Mouse (Mus musculus): ENCODE results near the gene Ermap.
A peak's percentile ranks its signal among the peaks of the same experiment; 100 is the strongest.

The Ermap gene

DNA sequence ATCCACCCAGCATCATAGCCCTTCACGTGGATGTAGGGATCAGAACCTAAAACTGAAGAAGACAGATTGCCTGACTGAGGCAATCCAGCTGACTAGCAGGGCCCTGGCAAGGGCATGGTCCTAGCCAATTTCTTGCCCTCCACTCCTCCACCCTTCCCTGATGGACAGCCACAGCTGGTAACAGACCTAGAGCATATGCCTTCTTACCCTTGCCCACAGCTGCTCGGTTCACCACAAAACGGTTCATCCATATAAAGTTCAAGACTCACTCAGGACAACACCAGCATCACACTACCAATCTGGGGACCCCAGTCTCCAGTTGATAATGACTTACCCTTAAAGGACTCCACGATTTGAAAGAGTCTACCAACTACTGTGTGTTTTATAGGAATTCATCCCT, 4.0 kb downstream of the Ermap start:
- DNase-seq (ENCODE audit: low spot score) = no peak

DNA sequence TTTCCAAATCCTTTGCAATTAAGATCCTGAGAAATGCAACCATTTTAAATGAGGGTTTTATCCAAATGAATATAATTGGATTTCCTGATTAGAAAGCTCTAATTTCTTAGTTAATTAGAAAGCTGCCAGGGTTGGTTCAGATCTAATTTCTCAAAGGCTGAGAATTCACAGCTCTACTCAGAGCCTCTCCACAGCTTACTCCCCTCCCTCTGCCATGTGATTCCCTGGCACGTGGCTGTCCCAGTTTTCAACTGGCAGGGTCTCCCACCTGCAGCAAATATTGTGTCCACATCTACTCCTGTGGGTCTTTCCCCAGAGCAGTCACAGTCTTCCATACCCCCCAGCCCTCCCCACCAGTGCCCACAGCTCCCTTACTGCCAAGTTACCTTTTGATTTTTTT, 6.3 kb downstream of the Ermap start:
- no peak for DNase-seq (ENCODE audit: low spot score)

DNA sequence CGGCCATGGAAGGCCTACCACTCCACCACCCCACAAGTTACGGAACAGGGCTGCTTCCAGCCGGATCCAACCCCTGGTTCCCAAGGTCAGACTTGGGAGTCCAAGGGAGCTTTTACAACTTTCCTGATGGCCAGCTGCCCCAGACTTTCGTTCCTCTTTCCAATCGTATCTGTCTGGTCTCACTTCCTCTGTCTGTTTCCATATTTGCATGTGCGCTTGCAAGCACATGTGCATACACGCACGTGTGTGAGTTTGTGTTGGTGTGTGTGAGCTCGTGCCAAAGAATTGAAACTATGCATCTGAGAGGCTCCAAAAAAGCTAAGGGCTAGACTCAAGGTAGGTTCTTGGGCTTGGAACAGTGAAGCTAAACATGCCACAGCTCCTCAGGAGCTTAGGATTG, 8.4 kb downstream of the Ermap start:
- no peak for DNase-seq (ENCODE audit: low spot score)

DNA sequence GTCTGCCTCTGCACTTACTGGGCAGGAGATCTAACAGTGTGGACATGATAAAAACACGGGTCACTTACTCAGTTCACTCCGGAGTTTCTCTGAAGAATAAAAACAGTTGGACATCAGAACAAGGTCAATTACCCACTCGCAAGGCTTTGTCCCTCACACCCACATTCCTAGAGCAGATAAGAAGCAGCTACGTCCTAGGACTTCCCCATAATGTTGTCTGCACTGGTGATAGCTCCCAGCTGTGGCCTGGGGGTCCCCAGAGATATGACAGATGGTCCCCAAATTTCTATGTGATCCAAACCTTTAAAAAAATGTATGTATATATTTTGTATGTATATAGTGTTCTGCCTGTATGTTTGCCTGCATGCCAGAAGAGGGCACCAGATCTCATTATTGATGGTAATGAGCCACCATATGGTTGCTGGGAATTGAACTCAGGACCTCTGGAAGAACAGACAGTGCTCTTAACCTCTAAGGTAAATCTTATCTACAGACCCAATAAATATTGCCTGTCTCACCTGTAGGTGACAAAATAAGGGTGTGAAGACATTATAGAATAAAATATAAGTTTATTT, 9.6 kb downstream of the Ermap start:
- DNase-seq (ENCODE audit: low spot score) = no peak

DNA sequence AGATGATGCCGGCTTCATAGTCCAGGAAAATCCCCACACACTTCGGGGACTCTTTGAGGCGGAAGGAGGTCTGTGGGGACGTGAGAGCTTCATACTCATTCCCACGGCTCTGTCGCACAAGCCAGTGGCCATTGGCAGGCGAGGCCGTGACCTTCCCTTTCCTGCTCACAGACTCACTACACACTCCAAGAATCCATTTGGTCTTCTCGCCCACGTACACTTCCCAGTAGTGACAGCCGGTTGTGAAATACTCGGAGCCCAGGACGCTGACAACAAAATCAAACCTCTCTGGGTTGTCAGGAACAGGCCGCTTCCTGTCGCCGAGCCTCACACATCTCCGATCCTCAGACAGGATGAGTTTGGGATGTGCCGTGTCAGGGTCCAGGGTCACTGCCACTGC, 11.5 kb downstream of the Ermap start:
- no peak for DNase-seq (ENCODE audit: low spot score)

GRCm38 (mm10) chr4:119177702-119178101, 12.1 kb downstream of the Ermap start:
- no peak for DNase-seq (ENCODE audit: low spot score)

GRCm38 (mm10) chr4:119173851-119174453, 15.9 kb downstream of the Ermap start, which contains the start of gene Zfp691:
Gene Zfp691 (minus strand): TSS chr4:119174195.
- DNase-seq (ENCODE audit: low spot score) = peak; percentile 97

DNA sequence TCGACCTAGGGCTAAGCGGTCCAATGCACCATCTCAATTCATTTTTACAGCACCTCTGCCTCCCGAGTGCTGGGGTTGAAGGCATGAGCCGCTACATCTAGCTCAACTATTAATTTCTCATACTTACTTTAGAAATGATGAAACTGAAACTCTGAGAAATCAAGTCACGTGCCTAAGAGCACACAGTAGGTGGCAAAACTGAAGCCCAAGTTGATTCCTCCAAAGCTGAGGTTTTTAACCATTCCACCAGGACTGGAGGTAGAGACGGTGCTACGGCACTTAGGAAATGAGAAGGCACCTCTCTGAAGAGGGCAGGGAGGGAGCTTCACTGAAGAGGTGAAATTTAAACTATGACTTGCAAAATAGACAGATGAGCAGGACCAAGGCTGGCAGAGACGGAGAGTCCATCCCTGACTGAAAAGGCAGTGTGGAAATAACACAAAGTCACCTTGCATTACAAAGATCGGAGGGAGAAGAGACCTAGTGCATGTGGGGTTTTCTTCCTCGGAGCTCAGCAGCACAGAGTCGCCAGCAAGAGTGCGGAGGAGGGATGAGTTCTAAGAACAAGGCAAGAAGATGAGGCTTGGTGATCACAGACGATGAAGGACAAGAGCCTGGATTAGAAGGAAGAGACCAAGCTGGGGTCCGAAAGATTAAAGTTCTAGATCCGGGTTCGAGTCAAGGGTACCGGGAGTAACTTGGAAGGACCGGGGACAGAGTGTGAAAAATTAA, 16.7 kb downstream of the Ermap start:
- no peak for DNase-seq (ENCODE audit: low spot score)

GRCm38 (mm10) chr4:119167663-119168062, 22.1 kb downstream of the Ermap start:
- DNase-seq (ENCODE audit: low spot score) = peak; percentile 75

GRCm38 (mm10) chr4:119167068-119167467, 22.7 kb downstream of the Ermap start:
- no peak for DNase-seq (ENCODE audit: low spot score)

DNA sequence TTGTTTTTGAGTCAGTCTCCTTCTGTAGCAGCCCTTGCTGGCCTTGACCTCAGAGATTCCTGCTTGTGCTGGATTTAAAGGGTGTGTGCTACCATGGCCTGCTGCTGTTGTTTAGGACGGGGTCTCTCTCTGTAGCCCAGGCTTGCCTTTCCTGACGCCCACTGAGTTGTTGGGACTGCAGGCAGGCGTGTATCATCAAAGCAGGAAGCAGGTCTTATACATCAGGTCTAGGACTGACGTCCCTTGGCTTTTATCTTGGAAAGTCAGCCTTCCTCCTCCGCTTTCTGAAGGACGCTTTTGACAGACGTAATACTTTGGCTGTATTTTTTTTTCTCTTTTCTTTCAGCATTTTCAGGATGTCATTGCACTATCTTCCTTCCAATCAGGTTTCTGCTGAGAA, 23.9 kb downstream of the Ermap start:
- no peak for DNase-seq (ENCODE audit: low spot score)

DNA sequence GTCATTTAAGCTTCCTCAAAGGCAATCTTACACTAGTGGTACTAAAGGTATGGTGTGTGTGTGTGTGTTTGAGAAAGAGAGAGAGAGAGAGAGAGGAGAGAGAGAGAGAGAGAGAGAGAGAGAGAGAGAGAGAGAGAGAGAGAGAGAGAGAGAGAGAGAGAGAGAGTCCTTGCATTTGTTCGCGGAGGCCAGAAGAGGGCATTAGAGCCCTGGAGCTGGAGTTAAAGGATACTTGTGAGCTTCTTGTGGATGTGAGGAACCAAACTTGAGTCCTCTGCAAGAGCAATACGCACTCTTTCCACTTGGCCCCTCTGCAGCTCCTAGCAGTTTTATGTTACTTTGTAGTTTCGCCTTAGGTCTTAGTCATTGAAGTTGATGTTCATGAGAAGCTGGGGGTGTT, 26.8 kb downstream of the Ermap start:
- DNase-seq (ENCODE audit: low spot score) = no peak

- DNase-seq (ENCODE audit: low spot score) = no peak
These were observed 28.5 kb downstream of the Ermap start for GRCm38 (mm10) chr4:119161358-119161757.

- no peak for DNase-seq (ENCODE audit: low spot score)
These were observed 31.9 kb downstream of the Ermap start for GRCm38 (mm10) chr4:119157891-119158290.

- no peak for DNase-seq (ENCODE audit: low spot score)
These were observed 32.6 kb downstream of the Ermap start for GRCm38 (mm10) chr4:119157186-119157585.

- DNase-seq (ENCODE audit: low spot score) = no peak
These were observed 41.1 kb downstream of the Ermap start for GRCm38 (mm10) chr4:119148741-119149140.

- DNase-seq (ENCODE audit: low spot score) = no peak
These were observed 42.5 kb downstream of the Ermap start for GRCm38 (mm10) chr4:119147347-119147746.

GRCm38 (mm10) chr4:119146816-119147215, 43.0 kb downstream of the Ermap start:
- DNase-seq (ENCODE audit: low spot score) = no peak

- no peak for DNase-seq (ENCODE audit: low spot score)
These were observed 47.5 kb downstream of the Ermap start for GRCm38 (mm10) chr4:119142230-119142871.

- no peak for DNase-seq (ENCODE audit: low spot score)
These were observed 48.6 kb downstream of the Ermap start for GRCm38 (mm10) chr4:119141191-119141590.

DNA sequence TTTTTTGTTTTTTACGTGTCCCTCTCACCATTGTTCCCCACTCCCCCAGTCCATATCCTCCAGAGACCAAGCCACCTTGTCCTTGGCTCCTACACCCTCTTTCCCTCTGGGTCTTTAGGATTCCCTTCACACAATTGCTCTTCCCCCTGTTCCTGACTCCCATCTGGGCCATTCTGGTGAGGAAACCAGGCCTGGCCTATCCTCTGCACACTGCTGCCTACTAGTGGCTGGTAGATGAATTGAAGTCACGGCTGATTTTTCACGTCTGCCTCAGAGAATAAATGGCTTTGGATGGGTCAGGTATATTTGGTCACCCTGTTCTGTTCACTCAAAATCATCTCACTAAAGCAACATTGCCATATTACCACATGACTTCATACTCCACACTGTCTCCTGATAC, 49.7 kb downstream of the Ermap start:
- no peak for DNase-seq (ENCODE audit: low spot score)

GRCm38 (mm10) chr4:119138776-119139175, 51.0 kb downstream of the Ermap start:
- DNase-seq (ENCODE audit: low spot score) = no peak

DNA sequence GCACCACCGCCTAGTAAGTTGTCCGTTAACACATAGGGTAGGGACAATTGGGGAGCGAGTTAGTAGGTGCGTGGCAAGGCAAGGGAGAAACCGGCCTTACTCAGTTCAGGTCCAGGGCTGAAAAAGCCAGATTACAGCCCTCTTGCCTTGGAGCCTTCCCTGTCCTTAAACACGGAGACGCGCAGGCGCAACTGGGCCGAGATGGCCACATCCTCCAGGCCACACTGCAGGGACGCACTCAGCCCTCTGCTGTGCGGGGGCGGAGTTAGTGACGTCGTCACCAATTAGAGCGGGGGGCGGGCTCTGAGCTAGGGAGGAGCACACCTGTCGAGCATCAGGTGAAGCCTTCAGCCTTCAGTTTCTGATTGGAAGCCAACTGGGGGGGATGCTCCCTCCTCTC, 51.6 kb downstream of the Ermap start:
- peak; percentile 43 for DNase-seq (ENCODE audit: low spot score)
